Mouse (Mus musculus): ENCODE measurements around the gene Mrtfa.
"Not testable (repeated sequence)": the region's sequence is repeated elsewhere in the genome, so short reads cannot be mapped to it uniquely, and the experiment has no call there.

The Mrtfa gene

GRCm38 (mm10) chr15:81190630-81191178 is at the start of gene Mrtfa:
Gene Mrtfa (minus strand): TSS chr15:81190757.
- DNase-seq (ENCODE audit: low read depth in 2 of 2, low spot score in 2 of 2) = peak; percentile 98

- DNase-seq (ENCODE audit: low read depth in 2 of 2, low spot score in 2 of 2) = no peak
Measured at GRCm38 (mm10) chr15:81239794-81240343, 49.3 kb upstream of the Mrtfa start.

DNA sequence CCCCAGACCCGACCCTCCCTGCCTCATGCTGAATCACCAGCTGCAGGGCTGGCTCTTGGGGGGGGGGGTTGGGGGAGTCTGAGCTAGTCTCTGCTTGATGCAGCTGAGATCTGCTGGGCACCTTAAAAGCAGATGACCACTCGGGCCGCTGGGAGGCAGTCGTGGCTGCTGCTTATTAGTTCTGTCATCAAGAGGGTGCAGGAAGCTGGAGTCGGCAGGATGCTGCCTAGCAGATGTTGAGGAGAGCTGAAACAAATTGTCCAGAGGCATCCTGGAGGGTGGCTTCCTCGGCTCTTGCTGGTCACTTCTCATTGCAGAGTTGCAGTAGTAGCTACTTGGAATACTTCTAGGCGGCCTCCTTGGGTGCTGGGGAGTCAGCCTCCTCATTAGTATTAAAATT is 48.7 kb upstream of the Mrtfa start:
- DNase-seq (ENCODE audit: low read depth in 2 of 2, low spot score in 2 of 2) = no peak

GRCm38 (mm10) chr15:81237471-81237870 is 46.9 kb upstream of the Mrtfa start:
- DNase-seq (ENCODE audit: low read depth in 2 of 2, low spot score in 2 of 2) = no peak

DNA sequence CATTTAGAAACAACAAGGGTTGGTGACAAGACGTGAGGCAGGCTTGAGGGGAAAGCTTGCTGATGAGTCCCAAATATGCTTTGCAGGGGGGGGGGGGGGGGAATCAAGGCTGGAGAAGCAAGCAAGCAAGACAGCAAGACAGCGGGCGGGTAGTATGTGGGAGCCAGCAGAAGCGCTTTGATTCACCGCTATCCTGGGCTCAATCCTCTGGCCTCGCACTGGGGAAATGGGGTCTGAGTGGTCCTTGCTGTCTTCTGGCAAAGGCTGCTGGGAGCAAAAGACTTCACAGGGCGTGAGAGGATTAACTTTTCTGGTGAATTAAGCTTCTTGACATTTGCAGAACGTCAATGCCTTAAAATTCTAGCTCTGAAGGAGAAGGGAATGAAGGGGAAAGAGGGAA is 45.5 kb upstream of the Mrtfa start:
- no peak for DNase-seq (ENCODE audit: low read depth in 2 of 2, low spot score in 2 of 2)

GRCm38 (mm10) chr15:81235086-81235920 is 44.7 kb upstream of the Mrtfa start, which contains the start of gene Mchr1:
Gene Mchr1 (plus strand): TSS chr15:81235499.
- no peak for DNase-seq (ENCODE audit: low read depth in 2 of 2, low spot score in 2 of 2)

- no peak for DNase-seq (ENCODE audit: low read depth in 2 of 2, low spot score in 2 of 2)
Measured at GRCm38 (mm10) chr15:81231325-81231724, 40.8 kb upstream of the Mrtfa start.

GRCm38 (mm10) chr15:81229791-81230190 is 39.2 kb upstream of the Mrtfa start:
- no peak for DNase-seq (ENCODE audit: low read depth in 2 of 2, low spot score in 2 of 2)

GRCm38 (mm10) chr15:81228258-81228657 is 37.7 kb upstream of the Mrtfa start:
- DNase-seq (ENCODE audit: low read depth in 2 of 2, low spot score in 2 of 2) = no peak

DNA sequence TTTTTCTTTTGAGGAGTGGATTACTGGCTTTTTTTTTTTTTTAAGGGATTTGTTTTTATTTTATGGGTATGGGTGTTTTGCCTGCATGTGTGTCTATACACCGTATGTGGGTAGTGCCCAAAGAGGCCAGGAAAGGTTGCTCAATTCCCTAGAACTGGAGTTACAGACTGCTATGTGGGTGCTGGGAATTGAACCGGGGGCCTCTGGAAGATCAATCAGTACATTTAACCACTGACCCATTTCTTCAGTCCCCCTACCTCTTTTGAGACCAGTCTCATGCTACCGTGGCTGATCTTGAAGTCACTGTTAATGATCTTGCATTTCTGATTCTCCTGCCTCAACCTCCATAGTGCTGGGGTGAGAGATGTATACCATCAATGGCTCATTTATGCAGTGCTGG is 36.7 kb upstream of the Mrtfa start:
- no peak for DNase-seq (ENCODE audit: low read depth in 2 of 2, low spot score in 2 of 2)

DNA sequence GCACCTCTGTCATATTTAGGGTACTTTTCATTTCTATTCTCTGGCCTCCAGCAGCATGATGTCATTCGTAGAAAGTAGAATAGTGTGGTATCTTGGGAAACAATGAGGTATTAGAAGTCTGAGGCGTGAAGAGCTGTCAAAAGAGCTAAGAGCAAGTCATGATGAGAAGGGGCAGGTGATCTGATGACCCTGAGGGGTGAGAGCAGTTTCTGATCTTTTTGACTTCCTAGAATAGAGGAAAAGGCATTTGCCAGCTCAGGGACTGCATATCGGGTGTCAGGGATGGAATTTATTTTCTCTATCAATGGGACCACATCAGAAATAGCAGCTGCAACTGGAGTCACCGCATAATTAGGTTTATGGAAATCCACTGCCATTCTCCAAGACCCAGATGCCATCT is 36.2 kb upstream of the Mrtfa start:
- no peak for DNase-seq (ENCODE audit: low read depth in 2 of 2, low spot score in 2 of 2)

DNA sequence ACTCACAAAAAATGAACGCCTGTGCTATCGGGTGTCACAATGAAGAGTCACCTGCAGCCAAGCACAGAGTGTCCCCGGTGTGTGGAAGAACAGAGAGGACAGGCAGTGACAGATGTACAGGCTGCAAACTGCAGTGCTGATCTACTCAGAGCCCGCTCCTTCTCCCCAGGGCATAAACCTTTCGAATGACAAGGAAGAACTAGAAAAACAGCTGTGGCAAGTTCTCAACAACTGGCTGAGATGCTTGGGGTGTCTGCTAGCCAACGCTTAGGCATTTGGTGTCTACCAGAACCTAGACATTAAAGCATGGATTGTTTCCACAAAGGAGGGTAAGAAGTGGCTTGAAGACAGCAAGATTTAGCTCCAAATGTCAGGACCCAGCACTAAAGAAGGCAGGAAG is 35.2 kb upstream of the Mrtfa start:
- no peak for DNase-seq (ENCODE audit: low read depth in 2 of 2, low spot score in 2 of 2)

- no peak for DNase-seq (ENCODE audit: low read depth in 2 of 2, low spot score in 2 of 2)
Measured at GRCm38 (mm10) chr15:81225016-81225415, 34.5 kb upstream of the Mrtfa start.

GRCm38 (mm10) chr15:81221446-81221845 is 30.9 kb upstream of the Mrtfa start:
- no peak for DNase-seq (ENCODE audit: low read depth in 2 of 2, low spot score in 2 of 2)

GRCm38 (mm10) chr15:81220051-81220450 is 29.5 kb upstream of the Mrtfa start:
- DNase-seq (ENCODE audit: low read depth in 2 of 2, low spot score in 2 of 2) = not testable (repeated sequence)

DNA sequence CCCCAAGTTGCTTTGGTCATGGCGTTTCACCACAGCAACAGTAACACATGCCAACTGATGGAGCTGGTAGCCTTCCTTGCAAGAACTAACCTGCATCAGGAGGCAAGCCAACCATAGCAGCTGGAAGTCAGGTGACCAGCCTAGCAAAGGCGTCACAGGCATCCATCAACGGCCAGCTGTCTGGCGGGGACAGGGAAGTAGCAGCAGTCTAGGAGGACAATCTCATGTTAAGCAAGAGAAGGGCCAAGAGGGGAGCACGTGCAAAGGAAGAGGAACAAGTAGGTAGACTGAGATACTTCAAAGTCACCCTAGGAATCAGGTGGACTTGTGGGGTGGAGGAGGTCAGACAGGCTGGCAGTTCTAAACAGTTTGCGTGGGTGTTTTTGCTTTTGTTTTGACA is 28.5 kb upstream of the Mrtfa start:
- DNase-seq (ENCODE audit: low read depth in 2 of 2, low spot score in 2 of 2) = no peak

GRCm38 (mm10) chr15:81216906-81217653 is 26.5 kb upstream of the Mrtfa start:
- DNase-seq (ENCODE audit: low read depth in 2 of 2, low spot score in 2 of 2) = no peak

- no peak for DNase-seq (ENCODE audit: low read depth in 2 of 2, low spot score in 2 of 2)
Measured at GRCm38 (mm10) chr15:81212976-81213375, 22.4 kb upstream of the Mrtfa start.

DNA sequence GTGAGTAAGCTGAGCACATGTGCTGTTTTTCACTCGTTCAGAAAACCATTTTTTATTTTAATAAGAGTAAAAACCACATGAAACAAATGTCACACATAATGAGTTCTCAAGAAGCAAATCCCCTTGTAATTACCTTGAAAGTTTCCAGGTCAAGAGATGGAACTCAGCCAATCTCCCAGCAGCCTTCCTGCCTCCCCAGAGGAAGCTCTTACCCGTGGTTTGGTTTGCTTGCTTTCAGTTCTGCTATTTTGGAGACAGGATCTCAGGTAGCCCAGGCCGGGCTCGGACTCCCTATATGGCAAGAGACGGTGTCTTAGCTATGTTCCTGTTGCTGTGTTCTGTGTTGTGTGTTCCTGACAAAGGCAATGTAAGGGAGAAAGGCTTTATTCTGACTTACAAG is 19.9 kb upstream of the Mrtfa start:
- DNase-seq (ENCODE audit: low read depth in 2 of 2, low spot score in 2 of 2) = no peak

GRCm38 (mm10) chr15:81202462-81202861 is 11.9 kb upstream of the Mrtfa start:
- DNase-seq (ENCODE audit: low read depth in 2 of 2, low spot score in 2 of 2) = no peak

DNA sequence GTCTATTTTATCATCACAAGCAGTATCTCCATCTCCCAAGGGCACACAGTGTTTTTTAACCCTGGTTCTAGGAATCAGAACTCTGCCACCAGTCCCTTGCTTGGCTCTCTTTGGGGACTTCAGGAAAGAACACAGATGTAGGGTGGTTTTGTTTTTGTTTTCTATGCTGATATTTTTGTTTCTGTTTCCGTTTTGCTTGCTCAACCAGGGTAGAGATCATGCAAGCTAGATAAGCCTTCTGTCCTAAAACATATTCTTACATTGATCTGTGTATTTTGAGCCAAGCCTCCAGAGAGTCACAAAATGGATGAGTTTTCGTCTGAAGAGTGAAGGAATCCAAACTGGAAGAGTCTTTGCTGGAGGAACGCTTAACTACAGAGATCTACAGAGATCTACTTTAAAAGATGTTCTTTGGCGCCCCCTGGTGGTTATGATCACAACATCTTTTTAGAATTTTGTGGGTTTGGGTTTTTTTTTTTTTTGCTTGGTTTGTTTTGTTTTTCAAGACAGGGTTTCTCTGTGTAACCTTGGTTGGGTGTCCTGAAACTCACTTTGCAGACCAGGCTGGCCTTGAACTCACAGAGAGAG is 8.9 kb upstream of the Mrtfa start:
- peak; percentile 67 to 77 for DNase-seq (ENCODE audit: low read depth in 2 of 2, low spot score in 2 of 2)

Data from CD8-positive naive resting alpha-beta T cell, adult 2 months (primary cell).